Comparison of ENCODE assay signal across 9 mouse cellular contexts in the genomic region with DNA sequence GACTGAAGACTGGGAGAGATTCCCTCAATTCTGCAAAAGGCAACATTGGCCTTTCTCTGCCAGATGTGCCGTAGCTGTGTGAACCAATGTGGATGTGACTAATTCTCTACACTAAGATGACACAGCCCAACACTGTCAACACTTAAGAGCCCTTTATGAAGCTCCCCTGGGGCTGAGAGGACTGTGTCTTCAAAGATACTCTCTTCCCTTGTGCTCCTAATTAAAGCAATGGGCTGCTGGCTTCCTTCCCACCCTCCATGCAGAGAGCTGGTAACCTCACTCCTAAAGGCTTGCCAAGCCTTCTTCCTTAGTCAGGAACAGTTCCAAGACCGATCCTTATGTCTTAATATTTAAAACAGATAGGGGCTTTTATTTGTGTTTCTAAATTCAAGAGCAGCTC.
DNase-seq lines count a peak whose midpoint lies in the region; ATAC-seq and TF ChIP-seq lines count a peak whose summit lies in the region.
"Had no signal": no experiment of that assay in that cellular context is flagged by ENCODE, and none has a peak within 500 bp of the region (broad histone marks: within the 10 kb centered on the region; RNA-seq: fewer than 3 reads in every experiment).

No protein-coding gene starts in this region.

- no peak overlapping the region for H3K4me3 ChIP-seq in limb, embryonic 14.5 days (replicated peaks; ENCODE audit: low read length)
- H3K4me3 ChIP-seq in limb, embryonic 10.5 days, result no peak overlapping the region
- H3K4me3 ChIP-seq in neural tube, embryonic 15.5 days (replicated peaks), result no peak overlapping the region
- H3K4me3 ChIP-seq: heart, embryonic 13.5 days had no signal

- no peaks in the 10 kb centered on the region for H3K9me3 ChIP-seq in limb, embryonic 14.5 days (ENCODE audit: control insufficient read depth, low read length)
- H3K9me3 ChIP-seq in limb, embryonic 10.5 days (replicated peaks), result no peaks in the 10 kb centered on the region
- no peaks in the 10 kb centered on the region for H3K9me3 ChIP-seq in neural tube, embryonic 15.5 days (replicated peaks)
- H3K9me3 ChIP-seq: heart, embryonic 13.5 days had no signal

- H3K4me1 ChIP-seq in limb, embryonic 14.5 days (ENCODE audit: control insufficient read depth, insufficient read depth, low read length), result no peaks in the 10 kb centered on the region; the same call in 1 of the 2 replicates
- no peaks in the 10 kb centered on the region for H3K4me1 ChIP-seq in limb, embryonic 10.5 days
- H3K4me1 ChIP-seq in neural tube, embryonic 15.5 days, result no peaks in the 10 kb centered on the region

- no peak overlapping the region for H3K9ac ChIP-seq in limb, embryonic 14.5 days (ENCODE audit: low read depth, low read length, severe bottlenecking)
- no peak overlapping the region for H3K9ac ChIP-seq in neural tube, embryonic 15.5 days (replicated peaks)
- H3K9ac ChIP-seq: heart, embryonic 13.5 days had no signal

- TF ChIP-seq POLR2A in limb, embryonic 14.5 days (IDR thresholded peaks at IDR 0.05; ENCODE audit: borderline replicate concordance, extremely low read depth, insufficient read depth, insufficient read length), result no peak

- no peaks in the 10 kb centered on the region for H3K36me3 ChIP-seq in limb, embryonic 14.5 days (ENCODE audit: control insufficient read depth, insufficient read depth, low read length)
- no peaks in the 10 kb centered on the region for H3K36me3 ChIP-seq in limb, embryonic 10.5 days
- no peaks in the 10 kb centered on the region for H3K36me3 ChIP-seq in neural tube, embryonic 15.5 days
- H3K36me3 ChIP-seq: heart, embryonic 13.5 days had no signal

- DNase-seq in cerebellum, adult 8-10 months, result no peak
- peak; percentile 70 for DNase-seq in limb, embryonic 14.5 days (ENCODE audit: low spot score)
- DNase-seq in limb, embryonic 10.5 days (ENCODE audit: low spot score), result no peak
- peak; percentile 57 for DNase-seq in gastrocnemius, postnatal 14 days
- no peak for DNase-seq in thymus, postnatal 25 days
- no peak for DNase-seq in kidney, postnatal 14 days

- ATAC-seq in cerebellum, adult (ENCODE audit: insufficient number of reproducible peaks, low FRiP score, low TSS enrichment), result peak; percentile 58; the same call in 1 of the 2 replicates
- no peak for ATAC-seq in limb, embryonic 14.5 days (ENCODE audit: low FRiP score, low read depth)
- ATAC-seq in neural tube, embryonic 15.5 days (ENCODE audit: low FRiP score), result peak; percentile 42; the same call in 1 of the 2 replicates

- WGBS in limb, embryonic 14.5 days, result 56% methylated on average over 2 of the region's 2 CpGs
- WGBS in limb, embryonic 10.5 days, result 77% methylated on average over 2 of the region's 2 CpGs
- WGBS in neural tube, embryonic 15.5 days, result 39% methylated on average over 2 of the region's 2 CpGs

- H3K4me2 ChIP-seq in limb, embryonic 14.5 days (replicated peaks; ENCODE audit: low read depth, low read length, severe bottlenecking), result no peak overlapping the region
- H3K4me2 ChIP-seq in neural tube, embryonic 15.5 days, result no peak overlapping the region
- H3K4me2 ChIP-seq: heart, embryonic 13.5 days had no signal

- intact Hi-C loops in gastrocnemius, postnatal 14 days (cut with DNase I; ENCODE audit: low total_unique reads), result no loop called here

- H3K27ac ChIP-seq in limb, embryonic 14.5 days (replicated peaks; ENCODE audit: low read depth, low read length), result no peak overlapping the region
- H3K27ac ChIP-seq in limb, embryonic 10.5 days, result no peak overlapping the region
- H3K27ac ChIP-seq in neural tube, embryonic 15.5 days (replicated peaks), result 0 out of 2 replicates have a peak overlapping the region, but pooled peaks have one; percentile 9
- H3K27ac ChIP-seq: heart, embryonic 13.5 days had no signal

- H3K27me3 ChIP-seq in limb, embryonic 14.5 days (ENCODE audit: control insufficient read depth, insufficient read depth, low read length), result no peaks in the 10 kb centered on the region
- H3K27me3 ChIP-seq in limb, embryonic 10.5 days (ENCODE audit: low read depth, poor library complexity, severe bottlenecking), result no peaks in the 10 kb centered on the region
- no peaks in the 10 kb centered on the region for H3K27me3 ChIP-seq in neural tube, embryonic 15.5 days (replicated peaks)
- H3K27me3 ChIP-seq: heart, embryonic 13.5 days had no signal

Comparison
In these comparisons a context has a peak if more than half of its experiments do, and no peak if none do; other contexts are left out.
1. DNase-seq: peak in limb, embryonic 14.5 days (single experiment) and gastrocnemius, postnatal 14 days (single experiment); none in cerebellum, adult 8-10 months (single experiment), limb, embryonic 10.5 days (single experiment), thymus, postnatal 25 days (single experiment) and kidney, postnatal 14 days (single experiment).